Mouse (Mus musculus) left cerebral cortex, adult 18-20 months (tissue): ENCODE results near the gene Tenm3. TPM values are rescaled to one million over a fixed set of nuclear protein-coding genes. Genes with fewer than 3 reads are reported as not detected.

ENCODE experiments used
- DNase-seq, 2 experiments: peaks; one replicate each; pipeline ENCODE4 v3.0.0; 2021 to 2022; ENCODE audit warnings: low spot score in 2 of 2, mixed read lengths in 1 of 2
- total RNA-seq, 2 experiments: library from RNA; stranded (reverse); gene quantifications; 2 replicates each; pipeline ENCODE4 v1.2.3; 2021

Gene Tenm3
- total RNA-seq, 2 experiments from 2014 or later = 63.4 to 78.5 TPM

GRCm38 (mm10) chr8:48603165-48603840 is 240.4 kb downstream of the Tenm3 start:
- DNase-seq = no peak

DNA sequence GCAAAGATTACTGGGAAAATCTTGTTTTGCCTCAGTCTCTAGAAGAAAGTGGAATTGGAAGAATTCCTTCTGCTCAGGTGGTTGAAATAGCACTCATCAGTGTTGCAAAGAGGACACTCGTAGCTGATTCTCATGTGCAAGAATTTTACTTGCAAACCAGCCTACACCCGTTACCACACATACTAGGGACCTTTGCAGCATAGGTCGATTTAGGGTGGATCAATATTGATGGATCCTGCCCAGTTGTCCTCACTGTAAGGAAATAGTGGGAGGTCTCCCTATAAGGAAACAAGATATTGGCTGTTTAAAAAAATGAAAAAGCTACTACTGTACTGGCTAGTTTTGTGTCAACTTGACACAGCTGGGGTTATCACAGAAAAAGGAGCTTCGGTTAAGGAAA is 242.1 kb downstream of the Tenm3 start:
- DNase-seq = no peak

DNA sequence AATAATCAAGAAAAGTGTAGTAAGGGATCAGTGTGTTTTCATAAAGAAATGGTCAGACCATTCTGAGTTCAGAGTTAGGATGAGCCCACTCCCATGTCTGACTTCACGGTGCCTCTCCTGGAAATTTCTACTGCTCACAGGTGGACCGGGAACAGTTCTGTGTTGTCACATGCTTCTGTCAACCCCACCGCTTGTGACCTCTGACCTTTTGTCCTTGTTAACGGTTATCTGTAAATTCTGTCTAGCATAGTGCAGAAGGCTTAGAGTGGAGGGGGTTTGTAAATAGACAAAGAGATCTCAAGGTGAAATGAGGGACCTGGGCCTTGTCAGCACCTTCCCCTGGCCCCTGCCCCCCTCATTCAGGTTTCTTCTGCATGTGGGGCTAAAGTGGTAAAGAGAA is 244.7 kb downstream of the Tenm3 start:
- DNase-seq = no peak

GRCm38 (mm10) chr8:48596332-48596731 is 247.4 kb downstream of the Tenm3 start:
- no peak for DNase-seq

DNA sequence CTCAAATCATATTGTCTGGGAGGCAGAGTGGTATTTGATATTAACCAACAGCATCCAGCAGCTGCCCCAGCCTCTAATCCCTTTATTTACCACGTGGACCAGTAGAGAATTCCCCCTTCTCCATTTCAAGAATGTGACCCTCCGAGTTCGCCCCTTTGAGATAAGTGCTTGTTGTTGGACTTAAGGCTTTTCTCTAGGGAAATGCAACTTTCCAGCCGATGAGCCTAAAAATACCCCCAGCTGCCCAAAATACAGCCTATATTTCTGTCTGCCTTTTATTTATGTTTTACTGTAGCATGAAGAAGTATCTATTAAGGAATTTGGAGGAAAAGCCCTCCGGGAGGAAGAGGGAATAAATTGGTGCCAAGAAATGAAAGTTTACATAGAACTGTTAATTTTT is 251.9 kb downstream of the Tenm3 start:
- DNase-seq = no peak

- DNase-seq = no peak
Measured at GRCm38 (mm10) chr8:48579732-48580131, 264.0 kb downstream of the Tenm3 start.

DNA sequence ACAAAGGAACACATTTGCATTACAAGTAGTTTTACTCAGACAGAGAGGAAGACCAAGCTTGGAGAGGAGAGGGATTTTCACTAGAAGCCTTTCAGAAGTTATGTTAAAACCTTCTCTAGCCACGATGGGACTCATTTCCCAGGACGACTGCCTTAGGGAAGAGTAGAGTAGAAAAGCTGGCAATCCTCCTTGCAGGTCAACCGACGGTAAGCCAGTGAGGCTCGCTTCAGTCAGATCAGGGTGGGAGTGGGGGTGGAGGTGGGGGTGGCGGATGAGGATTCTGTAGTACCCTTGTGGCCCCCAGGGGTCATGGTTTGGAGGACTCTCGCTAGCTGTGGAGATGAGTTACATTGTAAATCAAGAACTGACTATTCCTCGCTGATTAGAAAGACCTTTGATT is 264.6 kb downstream of the Tenm3 start:
- DNase-seq = no peak

- DNase-seq = no peak
Measured at GRCm38 (mm10) chr8:48572941-48573340, 270.8 kb downstream of the Tenm3 start.

- no peak for DNase-seq
Measured at GRCm38 (mm10) chr8:48572345-48572744, 271.4 kb downstream of the Tenm3 start.

DNA sequence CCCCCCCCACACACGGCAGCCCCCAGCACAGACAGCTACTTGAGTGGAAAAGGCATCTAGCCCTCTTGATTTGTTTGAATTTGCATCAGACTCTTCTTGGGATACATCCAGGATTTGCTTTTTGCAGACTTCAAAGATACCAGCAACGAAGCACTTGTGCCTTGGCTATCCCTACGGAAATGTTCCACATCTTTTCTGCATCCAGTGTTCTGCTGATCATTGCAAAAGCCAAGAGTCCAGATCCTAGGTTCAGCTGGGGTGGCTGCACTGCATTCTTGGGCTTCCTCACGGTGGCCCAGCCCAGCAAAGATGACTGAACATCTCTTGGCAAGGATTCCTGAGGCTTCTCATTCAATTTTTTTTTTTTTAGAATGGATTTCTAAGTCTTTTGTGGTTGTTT is 275.1 kb downstream of the Tenm3 start:
- no peak for DNase-seq

DNA sequence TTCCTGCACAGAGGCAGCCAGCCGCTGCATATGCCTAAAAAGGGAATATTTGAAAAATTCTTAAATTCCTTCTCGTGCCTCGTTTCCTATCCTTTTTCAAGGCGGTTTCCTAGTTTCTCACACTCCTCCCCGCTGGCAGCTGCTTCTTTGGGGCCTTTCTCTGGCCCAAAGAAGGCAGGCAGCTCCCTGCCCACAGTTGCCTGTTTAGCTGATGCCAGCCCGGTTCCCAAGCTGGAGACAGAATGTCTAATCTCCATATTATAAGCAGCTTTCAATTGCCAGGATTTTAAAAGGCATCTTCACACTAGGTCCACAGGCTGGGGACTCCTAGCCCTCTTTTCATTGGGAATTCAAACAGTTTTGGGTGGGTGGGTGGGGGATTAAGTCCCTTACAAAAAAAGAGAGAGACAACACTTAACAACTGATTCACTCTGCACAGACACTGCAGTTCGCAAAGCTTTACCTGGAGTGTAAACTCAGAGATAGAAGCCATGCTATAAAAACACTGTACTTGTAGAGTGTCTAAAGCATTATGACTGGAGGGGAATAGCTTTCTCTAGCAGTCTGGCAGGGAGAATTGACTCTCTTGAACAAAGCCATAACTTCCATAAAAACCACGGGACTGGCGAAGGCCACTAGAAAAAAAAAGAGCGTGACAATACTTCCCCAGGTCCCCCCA is 275.7 kb downstream of the Tenm3 start:
- peak in 1 of 2 experiments; percentile 42 for DNase-seq

- DNase-seq = no peak
Measured at GRCm38 (mm10) chr8:48560227-48560626, 283.5 kb downstream of the Tenm3 start.

DNA sequence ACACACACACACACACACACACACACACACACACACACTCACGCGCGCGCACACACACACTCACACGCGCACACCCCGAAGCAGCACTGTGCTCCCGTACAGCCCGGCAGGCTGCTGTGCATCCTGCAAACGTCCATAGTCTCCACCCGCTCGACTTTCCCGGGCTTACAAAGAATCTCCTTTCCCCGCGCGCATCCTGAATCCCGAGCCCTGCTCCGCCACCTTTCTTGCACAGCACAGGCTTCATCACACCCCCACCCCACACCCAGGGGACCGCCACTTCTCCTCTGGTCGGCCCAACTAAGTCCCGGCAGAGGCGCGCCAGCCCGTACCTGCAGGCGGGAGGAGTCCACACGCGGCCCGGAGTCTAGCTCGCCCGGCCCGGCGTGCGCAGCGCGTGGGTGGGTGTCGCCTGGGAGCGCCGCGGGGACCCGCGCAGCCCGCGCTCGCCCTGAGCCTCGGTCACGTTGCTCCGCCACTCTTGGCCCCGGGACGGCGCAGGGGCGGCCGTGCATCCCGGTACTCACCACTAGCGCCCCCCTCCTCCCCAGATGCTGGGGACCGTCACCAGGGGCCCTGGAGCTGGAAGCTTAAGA is 288.1 kb downstream of the Tenm3 start:
- peak; percentile 58 to 59 for DNase-seq

DNA sequence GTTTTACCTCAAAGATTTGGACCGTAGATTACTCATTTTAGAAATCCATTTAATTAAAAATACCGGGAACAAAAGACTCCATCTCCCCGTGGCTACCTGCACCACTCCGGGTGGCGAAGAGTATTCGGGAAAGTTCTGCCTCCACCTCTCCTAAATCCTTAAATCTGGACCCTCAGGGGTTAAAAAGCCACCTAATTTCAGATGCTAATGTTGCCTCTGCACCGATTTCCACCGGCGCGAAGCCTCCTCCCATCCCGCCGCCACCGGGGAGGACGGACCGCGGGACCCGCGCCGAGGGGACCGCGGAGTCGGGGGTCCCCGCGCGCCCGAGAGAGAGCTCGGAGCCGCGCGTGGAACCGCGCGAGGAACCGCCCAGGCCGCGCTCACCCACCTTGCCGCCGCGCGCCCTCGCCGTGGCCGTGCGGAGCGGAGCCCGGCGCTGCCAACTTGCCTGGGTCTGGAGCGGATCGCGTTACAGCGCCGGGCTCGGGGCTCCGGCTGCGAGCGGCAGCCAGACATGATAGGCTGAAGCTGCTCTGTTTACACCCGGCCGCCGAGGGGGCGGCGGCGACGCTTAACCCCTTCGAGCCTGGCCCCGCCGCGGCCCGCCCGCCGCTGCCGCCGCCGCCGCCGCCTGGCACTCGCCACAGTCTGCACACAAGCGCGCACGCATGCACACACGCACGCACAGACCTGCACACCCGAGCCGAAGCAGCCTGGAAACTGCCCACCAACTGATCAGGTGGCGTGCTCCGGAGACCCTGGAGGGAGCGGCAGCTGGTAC is 288.8 kb downstream of the Tenm3 start:
- DNase-seq = peak; percentile 64 to 74

DNA sequence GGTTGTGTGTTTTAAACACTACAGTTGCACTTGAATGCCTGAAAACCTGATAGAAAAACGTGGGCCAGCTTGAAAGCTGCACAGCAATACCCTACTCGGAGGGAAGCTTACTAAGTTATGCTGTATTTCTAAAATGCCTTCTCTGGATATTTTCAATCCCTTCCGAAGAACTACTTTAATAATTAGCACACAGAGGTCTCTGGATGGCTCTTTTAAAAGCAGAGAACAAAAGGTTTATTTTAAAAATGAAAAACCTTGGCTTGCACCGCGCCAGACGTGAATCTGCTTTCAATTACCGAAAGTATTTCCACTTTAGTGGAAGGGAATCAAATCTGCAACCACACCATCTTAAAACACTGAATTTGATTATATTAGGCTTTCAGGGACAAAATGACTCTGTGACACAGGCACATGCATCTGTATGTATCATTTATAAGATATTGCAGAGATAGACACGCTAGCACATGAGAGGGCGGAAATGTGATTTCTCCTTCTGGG is 289.9 kb downstream of the Tenm3 start:
- DNase-seq = no peak

GRCm38 (mm10) chr8:48552306-48552705 is 291.4 kb downstream of the Tenm3 start:
- DNase-seq = no peak

DNA sequence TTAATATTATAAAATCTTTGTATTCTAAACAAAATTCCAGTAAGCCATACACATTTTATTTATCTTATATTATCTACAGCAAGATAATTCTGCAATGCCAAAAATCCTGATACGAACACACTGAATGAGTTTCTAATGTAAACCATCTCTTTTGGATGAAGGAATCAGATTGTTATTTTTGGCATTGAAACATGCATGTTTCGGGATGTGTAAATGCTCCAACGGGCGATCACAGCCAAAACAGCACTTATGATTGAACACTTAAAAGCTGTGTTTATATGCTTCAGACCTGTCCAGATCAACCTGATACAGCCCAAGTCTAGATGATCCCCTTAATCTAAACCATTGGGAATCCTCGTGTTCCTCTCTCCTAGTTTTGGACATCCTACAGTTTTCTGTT is 292.4 kb downstream of the Tenm3 start:
- DNase-seq = no peak

DNA sequence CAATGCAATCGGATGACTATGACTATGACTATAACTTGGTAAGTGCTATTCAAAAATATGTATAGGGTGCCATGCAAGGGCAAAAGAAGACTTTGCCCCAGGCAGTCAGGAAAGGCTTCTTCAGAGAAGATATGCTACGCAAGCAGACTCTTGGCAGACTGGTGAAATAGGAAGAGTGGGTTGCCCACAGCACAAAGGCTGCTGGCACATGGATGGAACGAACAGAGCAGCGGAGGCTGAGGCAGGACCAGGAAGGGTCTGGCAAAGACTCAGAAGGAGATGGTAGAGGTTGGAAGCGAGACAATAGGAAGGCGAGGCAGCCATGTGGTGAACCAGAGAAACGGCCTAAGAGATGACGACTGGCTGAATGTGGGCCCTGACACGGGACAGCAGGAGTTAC is 294.8 kb downstream of the Tenm3 start:
- DNase-seq = peak in 1 of 2 experiments; percentile 25

DNA sequence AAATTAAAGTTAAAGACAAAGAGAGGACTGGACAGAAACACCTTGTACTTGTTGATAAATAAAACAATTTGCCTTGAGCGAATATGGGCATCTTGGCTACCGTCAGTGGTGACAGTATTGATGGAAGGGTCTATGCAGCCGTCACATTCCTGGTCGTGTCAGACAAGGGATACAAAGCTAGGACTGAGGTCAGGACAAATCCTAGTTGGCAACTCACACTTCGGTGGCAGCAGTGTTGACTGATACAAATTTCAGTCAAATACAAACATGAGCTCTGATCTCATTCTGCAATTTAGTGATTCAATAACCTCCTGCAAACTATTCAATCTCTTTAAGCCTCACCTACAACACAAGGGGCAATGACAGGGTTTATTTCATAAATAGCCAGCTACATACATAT is 298.1 kb downstream of the Tenm3 start:
- no peak for DNase-seq

DNA sequence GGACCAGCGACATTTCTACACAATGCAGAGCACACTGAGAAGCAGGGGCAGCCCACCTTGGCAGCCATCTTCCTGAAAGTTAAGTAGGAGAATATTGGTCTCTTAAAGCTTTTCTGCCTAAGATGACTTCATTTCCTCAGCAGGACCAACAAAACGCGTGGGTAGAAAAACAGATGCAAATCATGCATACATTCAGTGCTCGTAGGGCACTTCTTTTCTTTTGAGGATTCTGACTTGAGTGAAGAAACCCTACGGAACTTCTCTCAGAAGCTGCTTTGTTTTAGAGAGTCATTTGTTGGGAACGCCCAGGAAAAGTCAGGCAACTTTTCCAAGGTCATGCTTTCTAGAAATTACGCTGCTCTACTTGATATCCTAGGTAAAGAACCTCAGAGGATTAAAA is 298.9 kb downstream of the Tenm3 start:
- no peak for DNase-seq

GRCm38 (mm10) chr8:48542141-48542540 is 301.6 kb downstream of the Tenm3 start:
- DNase-seq = no peak

DNA sequence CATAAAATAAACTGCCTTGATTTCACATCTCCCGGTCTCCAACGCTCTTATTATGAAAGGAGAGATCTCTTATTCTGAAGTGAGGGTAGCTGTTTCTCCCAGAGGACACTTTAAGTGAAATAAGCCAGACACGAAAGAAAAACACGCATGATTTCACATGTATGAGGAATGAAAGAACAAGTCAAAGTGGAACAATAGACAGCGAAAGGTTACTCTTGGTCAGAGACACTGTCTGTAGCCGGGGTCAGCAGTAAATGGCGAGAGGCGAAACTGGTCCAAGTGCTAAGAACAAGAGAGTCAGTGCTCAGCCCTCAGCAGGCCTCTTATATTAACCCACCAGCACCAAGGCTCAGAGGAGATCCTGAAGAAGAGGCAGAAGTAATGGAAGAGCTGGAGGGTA is 302.9 kb downstream of the Tenm3 start:
- no peak for DNase-seq
